Mouse (Mus musculus) small intestine, adult 2 months (tissue): ENCODE data around the gene Fam114a2. TPM values are rescaled to one million over a fixed set of nuclear protein-coding genes. Genes with fewer than 3 reads are reported as not detected.

ENCODE experiments used
- H3K27ac ChIP-seq: fragments of 200-500 bp; 2 replicates; pipeline ENCODE4 v1.5.1; 2012; ENCODE audit warnings: low read depth, low read length, control low read depth, inconsistent platforms; ENCODE audit not compliant: insufficient read depth
- H3K27me3 ChIP-seq: fragments of 200-500 bp; 2 replicates; pipeline ENCODE4 v1.6.1; 2012; ENCODE audit warnings: mild to moderate bottlenecking, moderate library complexity, low read length, inconsistent platforms; ENCODE audit not compliant: control insufficient read depth, insufficient read depth
- H3K36me3 ChIP-seq: fragments of 200-500 bp; 2 replicates; pipeline ENCODE4 v1.6.1; 2012; ENCODE audit warnings: mild to moderate bottlenecking, low read length, control low read depth, inconsistent platforms; ENCODE audit not compliant: control insufficient read depth, insufficient read depth
- H3K4me1 ChIP-seq: fragments of 200-500 bp; 2 replicates; pipeline ENCODE4 v1.6.1; 2012; ENCODE audit warnings: low read length, inconsistent platforms, mixed read lengths; ENCODE audit not compliant: control insufficient read depth, insufficient read depth, insufficient read length
- H3K4me3 ChIP-seq: fragments of 200-500 bp; 2 replicates; pipeline ENCODE4 v1.5.1; 2012; ENCODE audit warnings: low read depth, mild to moderate bottlenecking, control low read depth, inconsistent platforms, low read length, moderate library complexity
- CTCF ChIP-seq: fragments of 200-500 bp; IDR thresholded peaks from 2 replicates; pipeline ENCODE4 v1.5.1; 2012; ENCODE audit warnings: low read depth, mild to moderate bottlenecking, control low read depth, inconsistent platforms, low read length, moderate library complexity, mixed read lengths; ENCODE audit not compliant: insufficient replicate concordance, insufficient read length; ENCODE audit errors: extremely low read depth
- POLR2A ChIP-seq: fragments of 200-500 bp; IDR thresholded peaks from 2 replicates; pipeline ENCODE4 v1.6.1; 2012; ENCODE audit warnings: low read depth, mild to moderate bottlenecking, control low read depth, inconsistent platforms, low read length, moderate library complexity
- WGBS: fragments of 180-500 bp; shearing (Covaris S2); methylation state at CpG from one replicate; pipeline ENCODE4 v1.1.7; 2018; 5-methylcytosine and 5-hydroxymethylcytosine counted together
- polyA plus RNA-seq: library from polyadenylated mRNA; depleted of rRNA; stranded (reverse); fragments of >200 nt; gene quantifications from 2 replicates; pipeline ENCODE4 v1.2.3, GENCODE M21; 2012; rRNA removed

The Fam114a2 gene
- polyA plus RNA-seq, 1 experiment = 31.3 TPM

- WGBS = 2% methylated on average over 1 of the region's 1 CpGs
- H3K4me3 ChIP-seq = no peak overlapping the region
- no peak overlapping the region for H3K27ac ChIP-seq
- no peaks in the 10 kb centered on the region for H3K4me1 ChIP-seq
- H3K36me3 ChIP-seq = no peaks in the 10 kb centered on the region
- no peaks in the 10 kb centered on the region for H3K27me3 ChIP-seq
- TF ChIP-seq CTCF (no peak), POLR2A (no peak)
Measured at GRCm38 (mm10) chr11:57434153-57434552, 84.3 kb downstream of the Fam114a2 start.

Other genes with a start within 250 kb of the Fam114a2 start
- gene Mfap3, start within 50 bp of the Fam114a2 start, polyA plus RNA-seq = 3.5 and 6.9 TPM in 2 replicates
- 21.6 and 37.0 TPM in 2 replicates for gene Galnt10, start 126.8 kb upstream of the Fam114a2 start, polyA plus RNA-seq